In genomic region chr1:92079982-92080537, GRCm38 (mm10) we compare ENCODE assay signal across 9 mouse cellular contexts.
A peak's percentile ranks its signal among the peaks of the same experiment; 100 is the strongest.
DNase-seq lines count a peak whose midpoint lies in the region.
"Had no signal": no experiment of that assay in that cellular context is flagged by ENCODE, and none has a peak within 500 bp of the region (broad histone marks: within the 10 kb centered on the region; RNA-seq: fewer than 3 reads in every experiment).

No protein-coding gene starts in this region.

- DNase-seq in 3T3-L1 (ENCODE audit: low read depth, low spot score) = peak; percentile 60
- DNase-seq in CD4-positive, CD25-positive, alpha-beta regulatory T cell, adult 2 months (ENCODE audit: low read depth, low spot score) = peak; percentile 91
- peak; percentile 96 for DNase-seq in induced T-regulatory cell, adult 2 months (ENCODE audit: low read depth)
- peak; percentile 92 for DNase-seq in naive thymus-derived CD4-positive, alpha-beta T cell, adult 2 months (ENCODE audit: low read depth)
- no peak for DNase-seq in embryo, embryonic 10.5 days (ENCODE audit: low spot score)
- no peak for DNase-seq in cerebellum, adult 11-12 months
- DNase-seq in testis, postnatal 14 days (ENCODE audit: low spot score) = no peak
- no peak for DNase-seq in left cerebral cortex, postnatal 25 days (ENCODE audit: low spot score in 2 of 2)
- DNase-seq: adrenal gland, adult 8-10 months had no signal

- intact Hi-C loops in left cerebral cortex, postnatal 25 days (cut with DNase I) = no loop called here

Comparison
In these comparisons a context has a peak if more than half of its experiments do, and no peak if none do; other contexts are left out.
1. DNase-seq: peak in 3T3-L1 (single experiment), CD4-positive, CD25-positive, alpha-beta regulatory T cell, adult 2 months (single experiment), induced T-regulatory cell, adult 2 months (single experiment) and naive thymus-derived CD4-positive, alpha-beta T cell, adult 2 months (single experiment); none in embryo, embryonic 10.5 days (single experiment), cerebellum, adult 11-12 months (single experiment), testis, postnatal 14 days (single experiment) and left cerebral cortex, postnatal 25 days (0 of 2).